Mouse (Mus musculus) stomach, postnatal 0 days (tissue): ENCODE measurements around the gene Ttn. TPM values are rescaled to one million over a fixed set of nuclear protein-coding genes. Genes with fewer than 3 reads are reported as not detected.

Experiments used
- ATAC-seq: fragments of 200-750 bp; cut with Nextera tagmentation; 2 replicates; pipeline ENCODE4 v1.8.0; 2017; ENCODE audit not compliant: low FRiP score, low TSS enrichment
- DNase-seq: peaks from one replicate; pipeline ENCODE4 v3.0.0-alpha.2; 2016; ENCODE audit warnings: low spot score
- H3K27ac ChIP-seq: fragments of 300-500 bp; sonication (generic); replicated peaks from 2 replicates; pipeline ENCODE4 v1.5.1; 2014; ENCODE audit warnings: mild to moderate bottlenecking, control low read depth
- H3K27me3 ChIP-seq: fragments of 300-500 bp; sonication (generic); 2 replicates; pipeline ENCODE4 v1.6.1; 2014; ENCODE audit warnings: low read length; ENCODE audit not compliant: control insufficient read depth, insufficient read depth
- H3K36me3 ChIP-seq: fragments of 300-500 bp; sonication (generic); 2 replicates; pipeline ENCODE4 v1.6.1; 2014; ENCODE audit warnings: low read length, mixed read lengths; ENCODE audit not compliant: control insufficient read depth, insufficient read depth
- H3K4me1 ChIP-seq: fragments of 300-500 bp; sonication (generic); replicated peaks from 2 replicates; pipeline ENCODE4 v1.6.1; 2014; ENCODE audit warnings: antibody characterized with exemption; ENCODE audit not compliant: control insufficient read depth, insufficient read depth
- H3K4me2 ChIP-seq: fragments of 300-500 bp; sonication (generic); replicated peaks from 2 replicates; pipeline ENCODE4 v1.6.1; 2014; ENCODE audit warnings: low read depth, mild to moderate bottlenecking, control low read depth, moderate library complexity
- H3K4me3 ChIP-seq: fragments of 300-500 bp; sonication (generic); 2 replicates; pipeline ENCODE4 v1.5.1; 2014; ENCODE audit warnings: low read depth, low read length, control low read depth
- H3K9ac ChIP-seq: fragments of 300-500 bp; sonication (generic); 2 replicates; pipeline ENCODE4 v1.6.1; 2014; ENCODE audit warnings: mild to moderate bottlenecking, low read length, control low read depth, mixed read lengths
- H3K9me3 ChIP-seq: fragments of 300-500 bp; sonication (generic); 2 replicates; pipeline ENCODE4 v1.6.1; 2016; ENCODE audit warnings: low read length; ENCODE audit not compliant: control insufficient read depth
- CTCF ChIP-seq: IDR thresholded peaks from 2 replicates; pipeline ENCODE4 v1.5.1; 2016; ENCODE audit warnings: antibody characterized with exemption, low read depth, mild to moderate bottlenecking, moderate library complexity
- EP300 ChIP-seq: optimal IDR thresholded peaks from 2 replicates; pipeline ENCODE3; 2016; ENCODE audit warnings: antibody characterized with exemption
- WGBS: fragments of 180-500 bp; shearing (Covaris S2); extraction: QIAGEN DNeasy Blood & Tissue Kit; methylation state at CpG from one replicate; pipeline ENCODE4 v1.1.7; 2014; 5-methylcytosine and 5-hydroxymethylcytosine counted together
- polyA plus RNA-seq: library from polyadenylated mRNA; unstranded; fragments of >200 nt; fragmentation: Nextera tagmentation; extraction: Ambion mirVana; gene quantifications from 2 replicates; pipeline ENCODE4 v1.2.1, GENCODE M21; 2015

Gene Ttn
- polyA plus RNA-seq, 1 experiment from 2014 or later = 0.70 TPM

GRCm38 (mm10) chr2:76899886-76900285 is 82.5 kb downstream of the Ttn start:
- ATAC-seq = no peak
- Histone ChIP-seq H3K9me3 (no peaks in the 10 kb centered on the region), H3K4me2 (no peak overlapping the region), H3K27me3 (no peaks in the 10 kb centered on the region), H3K4me3 (no peak overlapping the region), H3K9ac (no peak overlapping the region), H3K36me3 (no peaks in the 10 kb centered on the region), H3K27ac (no peak overlapping the region), H3K4me1 (no peaks in the 10 kb centered on the region)
- no peak for DNase-seq
- no peak for TF ChIP-seq EP300
- TF ChIP-seq CTCF = no peak
- 94% methylated on average over 11 of the region's 11 CpGs for WGBS

DNA sequence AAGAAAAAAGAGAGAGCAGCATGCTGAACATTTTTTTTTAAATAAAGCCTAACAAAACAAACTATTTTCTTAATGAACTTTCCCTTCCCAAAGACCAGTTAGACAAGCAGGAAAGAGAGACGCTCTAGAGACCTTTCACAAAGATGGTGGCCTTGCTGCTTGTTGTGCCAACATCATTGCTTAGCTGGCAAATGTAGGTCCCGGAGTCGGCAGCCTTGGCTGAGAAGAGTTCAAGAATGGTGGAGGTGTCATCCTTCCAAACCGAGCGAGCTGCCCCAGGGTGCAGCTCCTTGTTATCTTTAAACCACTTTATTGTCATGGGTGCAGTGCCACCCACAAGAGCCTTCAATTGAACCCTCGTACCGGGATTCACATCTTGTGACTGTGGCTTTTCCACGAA is 85.4 kb downstream of the Ttn start:
- H3K9me3 ChIP-seq = no peaks in the 10 kb centered on the region
- no peak overlapping the region for H3K9ac ChIP-seq
- H3K27ac ChIP-seq = no peak overlapping the region
- no peak for TF ChIP-seq CTCF
- no peak for TF ChIP-seq EP300
- H3K4me2 ChIP-seq = no peak overlapping the region
- no peaks in the 10 kb centered on the region for H3K27me3 ChIP-seq
- H3K4me1 ChIP-seq = no peaks in the 10 kb centered on the region
- DNase-seq = no peak
- no peak for ATAC-seq
- no peaks in the 10 kb centered on the region for H3K36me3 ChIP-seq
- no peak overlapping the region for H3K4me3 ChIP-seq
- WGBS = 88% methylated on average over 8 of the region's 8 CpGs

DNA sequence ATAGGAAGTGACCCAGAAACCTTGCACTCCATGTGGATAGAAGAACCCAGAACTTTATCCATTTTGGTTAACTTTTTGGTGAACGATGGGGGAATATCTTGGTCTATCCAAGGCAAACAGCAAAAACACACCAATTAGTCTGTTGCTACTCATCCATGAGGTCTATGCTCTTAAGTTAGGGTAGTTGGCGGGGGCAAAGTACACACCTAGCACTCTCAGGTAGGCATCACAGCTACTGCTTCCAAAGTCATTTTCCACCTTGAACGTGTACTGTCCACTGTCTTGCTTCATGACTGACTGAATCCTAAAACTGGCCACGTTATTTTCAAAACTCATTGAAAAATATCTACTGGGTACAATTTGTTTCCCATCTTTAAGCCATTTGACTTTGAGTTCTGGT is 87.0 kb downstream of the Ttn start:
- Histone ChIP-seq H3K4me1 (no peaks in the 10 kb centered on the region), H3K36me3 (no peaks in the 10 kb centered on the region), H3K27me3 (no peaks in the 10 kb centered on the region), H3K9me3 (no peaks in the 10 kb centered on the region), H3K4me2 (no peak overlapping the region), H3K9ac (no peak overlapping the region), H3K27ac (no peak overlapping the region), H3K4me3 (no peak overlapping the region)
- ATAC-seq (no peak), DNase-seq (no peak)
- 88% methylated on average over 4 of the region's 4 CpGs for WGBS
- TF ChIP-seq CTCF = no peak
- no peak for TF ChIP-seq EP300

GRCm38 (mm10) chr2:76888721-76889120 is 93.6 kb downstream of the Ttn start:
- H3K9me3 ChIP-seq = no peaks in the 10 kb centered on the region
- H3K9ac ChIP-seq = no peak overlapping the region
- no peaks in the 10 kb centered on the region for H3K4me1 ChIP-seq
- H3K4me3 ChIP-seq = no peak overlapping the region
- ATAC-seq = no peak
- no peaks in the 10 kb centered on the region for H3K36me3 ChIP-seq
- H3K4me2 ChIP-seq = no peak overlapping the region
- no peak overlapping the region for H3K27ac ChIP-seq
- WGBS = 84% methylated on average over 7 of the region's 7 CpGs
- TF ChIP-seq CTCF (no peak), EP300 (no peak)
- no peaks in the 10 kb centered on the region for H3K27me3 ChIP-seq
- no peak for DNase-seq

DNA sequence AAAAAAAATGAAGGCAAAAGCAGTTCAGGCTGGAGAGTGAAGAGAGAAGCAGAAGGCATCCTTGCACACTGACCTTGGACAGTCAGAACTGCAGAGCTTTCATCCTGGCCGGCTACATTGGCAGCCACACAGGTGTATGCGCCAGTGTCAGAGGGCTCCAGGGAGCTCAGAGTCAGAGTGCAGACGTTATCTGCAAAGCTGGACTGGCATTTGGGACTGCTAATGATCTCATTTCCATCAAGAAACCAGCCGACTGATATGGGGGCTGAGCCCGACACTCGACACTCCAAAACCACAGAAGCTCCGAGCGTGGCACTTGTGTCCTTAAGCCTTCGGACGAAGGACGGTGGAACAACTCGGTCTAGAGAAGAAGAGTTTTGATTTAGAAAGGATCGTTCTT is 96.5 kb downstream of the Ttn start:
- Histone ChIP-seq H3K36me3 (no peaks in the 10 kb centered on the region), H3K9ac (no peak overlapping the region), H3K27ac (no peak overlapping the region), H3K4me1 (no peaks in the 10 kb centered on the region), H3K9me3 (no peaks in the 10 kb centered on the region), H3K4me2 (no peak overlapping the region), H3K4me3 (no peak overlapping the region), H3K27me3 (no peaks in the 10 kb centered on the region)
- DNase-seq (no peak), ATAC-seq (no peak)
- 82% methylated on average over 13 of the region's 13 CpGs for WGBS
- TF ChIP-seq CTCF = no peak
- TF ChIP-seq EP300 = no peak

GRCm38 (mm10) chr2:76881406-76881805 is 100.9 kb downstream of the Ttn start:
- Histone ChIP-seq H3K4me2 (no peak overlapping the region), H3K27ac (no peak overlapping the region), H3K4me3 (no peak overlapping the region), H3K9me3 (no peaks in the 10 kb centered on the region), H3K36me3 (no peaks in the 10 kb centered on the region), H3K27me3 (no peaks in the 10 kb centered on the region), H3K9ac (no peak overlapping the region), H3K4me1 (no peaks in the 10 kb centered on the region)
- DNase-seq (no peak), ATAC-seq (no peak)
- 89% methylated on average over 12 of the region's 12 CpGs for WGBS
- TF ChIP-seq CTCF (no peak), EP300 (no peak)
